Mouse (Mus musculus): ENCODE data around the gene Frzb. TPM values are rescaled to one million over a fixed set of nuclear protein-coding genes. Genes with fewer than 3 reads are reported as not detected.
"Not testable (repeated sequence)": the region's sequence is repeated elsewhere in the genome, so short reads cannot be mapped to it uniquely, and the experiment has no call there.

The Frzb gene
- polyA plus RNA-seq (2015; fragmentation: Nextera tagmentation; extraction: Ambion mirVana), result 1.2 and 1.4 TPM in 2 replicates

DNA sequence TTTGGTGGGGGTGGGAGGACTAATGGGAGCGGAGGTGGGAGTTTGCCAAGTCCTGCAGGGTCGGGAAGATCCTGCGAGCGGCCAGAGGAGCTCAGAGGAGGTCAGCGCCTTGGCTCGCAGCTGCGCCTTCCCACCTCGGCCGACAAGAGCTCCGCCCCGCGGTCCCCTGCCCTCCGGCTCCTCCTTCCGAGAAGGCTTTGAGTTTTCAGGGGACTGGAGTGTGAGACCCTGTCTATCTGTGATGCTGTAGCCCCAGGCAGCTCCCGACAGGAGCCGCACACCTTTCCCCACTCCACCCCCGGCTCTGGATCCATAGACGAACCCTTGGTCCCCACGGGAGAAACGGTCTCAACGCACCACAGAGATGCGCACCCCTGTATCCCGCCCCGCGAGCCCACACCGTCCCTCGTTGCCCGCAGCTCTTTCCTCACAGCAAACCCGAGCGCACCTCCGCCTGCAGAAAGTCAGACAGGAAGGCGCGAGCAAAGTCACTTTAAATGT is at the start of gene Frzb:
Gene Frzb, minus strand, starts transcription at position 335 of the 501 bp plus-strand sequence.
- Histone ChIP-seq H3K27me3 (peaks cover 58% of the 10 kb centered on the region), H3K4me1 (replicated peaks) (peaks cover 8% of the 10 kb centered on the region; the same call in 1 of the 2 replicates), H3K27ac (no peak within 1 kb of the TSS), H3K4me3 (replicated peaks) (peak within 1 kb of the TSS; percentile 53), H3K9ac (peak within 1 kb of the TSS; percentile 29; the same call in 1 of the 2 replicates), H3K9me3 (replicated peaks) (peaks cover 4% of the 10 kb centered on the region; the same call in 1 of the 2 replicates), H3K36me3 (no peaks in the 10 kb centered on the region), H3K4me2 (peak within 1 kb of the TSS; percentile 69)
- DNase-seq (no peak), ATAC-seq (ENCODE audit: low read depth) (no peak)
- WGBS (ENCODE audit: insufficient replicate concordance), result 1% methylated on average over 33 of the region's 33 CpGs

GRCm38 (mm10) chr2:80495304-80495703 is 47.9 kb upstream of the Frzb start:
- not testable (repeated sequence) for ATAC-seq (ENCODE audit: low read depth)

DNA sequence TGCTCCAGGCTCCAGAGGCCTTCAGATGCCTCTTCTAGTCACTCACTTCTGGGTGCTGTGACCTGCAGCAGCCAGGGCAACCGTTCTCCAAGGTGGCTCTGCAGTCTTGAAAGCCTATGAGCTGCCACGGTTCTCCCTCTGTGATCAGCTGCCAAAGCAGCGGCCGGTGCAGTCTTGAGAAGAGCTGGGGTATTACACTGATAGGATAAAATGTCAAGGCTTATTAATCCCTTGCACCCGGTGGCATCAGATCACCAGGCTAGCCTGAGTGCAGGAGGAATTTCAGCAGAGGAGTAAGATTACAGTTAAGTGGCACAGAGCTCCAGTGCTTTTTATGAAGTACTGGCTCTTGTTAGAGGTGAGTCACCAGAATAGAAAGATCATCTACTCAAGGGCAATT is 39.4 kb upstream of the Frzb start:
- WGBS (ENCODE audit: insufficient replicate concordance), result 66% methylated on average over 5 of the region's 5 CpGs
- Histone ChIP-seq H3K27ac (no peak overlapping the region), H3K9me3 (replicated peaks) (no peaks in the 10 kb centered on the region), H3K4me3 (replicated peaks) (no peak overlapping the region), H3K9ac (no peak overlapping the region), H3K4me2 (no peak overlapping the region), H3K4me1 (replicated peaks) (no peaks in the 10 kb centered on the region), H3K27me3 (no peaks in the 10 kb centered on the region), H3K36me3 (no peaks in the 10 kb centered on the region)
- no peak for DNase-seq
- no peak for ATAC-seq (ENCODE audit: low read depth)

More at GRCm38 (mm10) chr2:80495304-80495703, 47.9 kb upstream of the Frzb start:
- H3K4me1 ChIP-seq (replicated peaks); DNase-seq; H3K27me3 ChIP-seq; H3K36me3 ChIP-seq; H3K9me3 ChIP-seq (replicated peaks); H3K4me2 ChIP-seq; H3K27ac ChIP-seq; H3K4me3 ChIP-seq (replicated peaks); H3K9ac ChIP-seq: not testable (repeated sequence)
- 74% methylated on average over 7 of the region's 7 CpGs for whole genome bisulfite sequencing (ENCODE audit: insufficient replicate concordance)

DNA sequence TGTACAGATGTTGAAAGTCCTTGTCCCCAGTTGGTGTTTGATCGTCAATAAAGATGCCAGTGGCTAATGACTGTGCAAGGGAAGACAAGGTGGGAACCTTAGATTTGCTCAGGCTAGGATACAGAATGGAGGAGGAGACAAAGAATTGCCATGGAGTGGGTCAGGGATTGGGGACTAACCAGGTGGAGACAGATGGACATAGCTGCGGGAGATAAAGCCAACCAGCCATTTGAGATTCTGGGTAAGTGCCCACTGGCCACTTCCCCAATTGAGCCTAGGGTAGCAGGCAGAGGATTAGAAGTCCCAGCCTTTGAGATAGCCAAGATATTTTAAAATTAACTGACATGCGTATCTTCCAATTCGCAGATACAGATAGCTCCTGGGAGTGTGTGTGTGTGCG is 37.5 kb upstream of the Frzb start:
- H3K27ac ChIP-seq, result no peak overlapping the region
- no peak overlapping the region for H3K4me2 ChIP-seq
- no peak for ATAC-seq (ENCODE audit: low read depth)
- 74% methylated on average over 5 of the region's 5 CpGs for WGBS (ENCODE audit: insufficient replicate concordance)
- no peaks in the 10 kb centered on the region for H3K4me1 ChIP-seq (replicated peaks)
- H3K9ac ChIP-seq, result no peak overlapping the region
- no peaks in the 10 kb centered on the region for H3K9me3 ChIP-seq (replicated peaks)
- H3K4me3 ChIP-seq (replicated peaks), result no peak overlapping the region
- DNase-seq, result no peak
- H3K27me3 ChIP-seq, result no peaks in the 10 kb centered on the region
- no peaks in the 10 kb centered on the region for H3K36me3 ChIP-seq

DNA sequence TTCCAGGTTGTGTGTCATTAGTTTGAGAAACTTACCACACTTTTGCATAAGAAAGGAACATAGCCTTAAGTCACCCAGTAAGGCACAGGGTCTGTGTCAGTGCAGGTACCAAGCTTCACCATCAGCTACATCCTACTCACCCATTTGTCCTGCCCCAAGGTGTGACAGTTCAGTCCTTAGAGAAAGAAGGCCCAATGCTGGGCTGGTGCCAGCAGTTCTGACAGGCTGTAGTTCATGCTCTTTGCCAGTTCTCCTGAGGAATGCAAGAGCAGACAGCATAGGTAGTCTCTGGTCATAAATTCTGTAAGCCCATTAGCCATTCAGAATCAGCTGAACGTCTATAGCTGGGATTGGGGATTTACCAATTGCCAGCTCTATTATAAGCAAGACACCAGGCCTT is 28.4 kb upstream of the Frzb start:
- Histone ChIP-seq H3K27me3 (no peaks in the 10 kb centered on the region), H3K9me3 (replicated peaks) (no peaks in the 10 kb centered on the region), H3K4me1 (replicated peaks) (no peaks in the 10 kb centered on the region), H3K4me3 (replicated peaks) (no peak overlapping the region), H3K36me3 (no peaks in the 10 kb centered on the region), H3K4me2 (no peak overlapping the region), H3K9ac (no peak overlapping the region), H3K27ac (no peak overlapping the region)
- ATAC-seq (ENCODE audit: low read depth) (no peak), DNase-seq (no peak)
- 73% methylated on average over 1 of the region's 1 CpGs for WGBS (ENCODE audit: insufficient replicate concordance)

DNA sequence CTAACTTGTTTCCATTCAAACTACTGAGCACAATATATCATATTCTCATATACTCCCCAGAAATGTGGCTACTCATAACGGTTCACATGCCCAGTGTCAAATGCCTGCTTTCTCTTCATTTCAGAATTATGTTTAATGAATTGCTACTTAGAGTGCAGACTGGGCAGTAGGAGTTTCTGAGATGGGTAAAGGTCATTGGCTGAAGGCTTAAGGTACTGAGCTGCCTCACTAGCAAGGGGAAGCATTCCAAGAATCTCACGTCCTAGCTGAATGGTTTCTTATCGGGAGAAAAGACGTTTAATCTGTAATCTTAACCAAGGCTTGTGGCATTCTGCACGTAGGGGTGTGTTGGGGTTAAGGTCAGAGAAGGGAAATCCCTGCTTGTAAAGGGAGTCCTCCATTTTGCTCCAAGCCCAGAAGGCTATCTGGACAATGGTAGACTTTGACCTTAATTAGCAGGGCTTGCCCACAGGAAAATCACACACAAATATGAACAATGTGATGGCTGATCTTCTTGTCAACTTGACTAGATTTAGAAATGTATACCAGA is 26.9 kb upstream of the Frzb start:
- no peak for ATAC-seq (ENCODE audit: low read depth)
- no peaks in the 10 kb centered on the region for H3K36me3 ChIP-seq

GRCm38 (mm10) chr2:80465991-80466821 is 18.8 kb upstream of the Frzb start:
- ATAC-seq (ENCODE audit: low read depth), result no peak
- H3K4me3 ChIP-seq (replicated peaks), result no peak overlapping the region
- no peaks in the 10 kb centered on the region for H3K36me3 ChIP-seq
- no peak for DNase-seq
- 33% methylated on average over 16 of the region's 16 CpGs for WGBS (ENCODE audit: insufficient replicate concordance)
- no peaks in the 10 kb centered on the region for H3K27me3 ChIP-seq
- H3K4me1 ChIP-seq (replicated peaks), result no peaks in the 10 kb centered on the region
- H3K9me3 ChIP-seq (replicated peaks), result no peaks in the 10 kb centered on the region
- H3K9ac ChIP-seq, result no peak overlapping the region
- H3K27ac ChIP-seq, result no peak overlapping the region
- no peak overlapping the region for H3K4me2 ChIP-seq

More for the DNA sequence above, 26.9 kb upstream of the Frzb start:
- DNase-seq, result no peak
- Histone ChIP-seq H3K4me1 (replicated peaks) (no peaks in the 10 kb centered on the region), H3K27ac (no peak overlapping the region), H3K4me2 (no peak overlapping the region), H3K9ac (no peak overlapping the region), H3K27me3 (no peaks in the 10 kb centered on the region), H3K9me3 (replicated peaks) (no peaks in the 10 kb centered on the region), H3K4me3 (replicated peaks) (no peak overlapping the region)
- 44% methylated on average over 5 of the region's 5 CpGs for WGBS (ENCODE audit: insufficient replicate concordance)

DNA sequence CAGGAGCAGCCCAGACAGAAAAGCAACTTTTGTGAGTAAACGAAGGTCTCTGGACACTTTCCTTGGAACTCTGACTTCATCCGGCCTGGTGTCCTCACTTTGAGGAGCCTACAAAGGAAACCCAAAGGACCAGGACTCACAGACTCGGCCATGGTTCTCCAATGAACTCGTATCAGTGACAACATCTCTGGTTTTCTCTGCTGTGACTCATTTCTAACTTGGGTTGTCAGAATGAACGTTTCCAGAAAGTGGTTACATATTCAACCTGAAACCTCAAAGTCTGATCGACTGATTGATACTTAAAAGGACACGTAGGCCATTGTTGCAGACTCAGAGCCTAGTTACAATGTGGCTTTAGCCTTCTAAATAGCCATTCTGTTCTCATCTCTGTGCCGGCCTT is 14.4 kb upstream of the Frzb start:
- no peaks in the 10 kb centered on the region for H3K27me3 ChIP-seq
- 49% methylated on average over 8 of the region's 8 CpGs for WGBS (ENCODE audit: insufficient replicate concordance)
- no peaks in the 10 kb centered on the region for H3K4me1 ChIP-seq (replicated peaks)
- ATAC-seq (ENCODE audit: low read depth) (no peak), DNase-seq (no peak)
- no peak overlapping the region for H3K4me2 ChIP-seq
- no peak overlapping the region for H3K9ac ChIP-seq
- no peak overlapping the region for H3K4me3 ChIP-seq (replicated peaks)
- no peak overlapping the region for H3K27ac ChIP-seq
- H3K36me3 ChIP-seq, result no peaks in the 10 kb centered on the region
- no peaks in the 10 kb centered on the region for H3K9me3 ChIP-seq (replicated peaks)

GRCm38 (mm10) chr2:80448231-80448630 is 806 bp upstream of the Frzb start:
- Histone ChIP-seq H3K36me3 (no peaks in the 10 kb centered on the region), H3K27me3 (peaks cover 58% of the 10 kb centered on the region), H3K4me3 (replicated peaks) (peak overlapping the region; percentile 53), H3K4me1 (replicated peaks) (peaks cover 8% of the 10 kb centered on the region; the same call in 1 of the 2 replicates), H3K4me2 (peak overlapping the region; percentile 69), H3K9me3 (replicated peaks) (peaks cover 4% of the 10 kb centered on the region; the same call in 1 of the 2 replicates), H3K27ac (no peak overlapping the region), H3K9ac (no peak overlapping the region)
- ATAC-seq (ENCODE audit: low read depth) (no peak), DNase-seq (no peak)
- WGBS (ENCODE audit: insufficient replicate concordance), result under 1% methylated on average over 12 of the region's 12 CpGs

GRCm38 (mm10) chr2:80446308-80447151 is 895 bp downstream of the Frzb start:
- Histone ChIP-seq H3K4me3 (replicated peaks) (peak overlapping the region; percentile 53), H3K36me3 (no peaks in the 10 kb centered on the region), H3K27me3 (peaks cover 58% of the 10 kb centered on the region), H3K4me1 (replicated peaks) (peaks cover 8% of the 10 kb centered on the region; the same call in 1 of the 2 replicates), H3K4me2 (peak overlapping the region; percentile 69), H3K9me3 (replicated peaks) (peaks cover 4% of the 10 kb centered on the region; the same call in 1 of the 2 replicates), H3K9ac (peak overlapping the region; percentile 29; the same call in 1 of the 2 replicates), H3K27ac (no peak overlapping the region)
- ATAC-seq (ENCODE audit: low read depth) (no peak), DNase-seq (no peak)
- 1% methylated on average over 54 of the region's 54 CpGs for WGBS (ENCODE audit: insufficient replicate concordance)

DNA sequence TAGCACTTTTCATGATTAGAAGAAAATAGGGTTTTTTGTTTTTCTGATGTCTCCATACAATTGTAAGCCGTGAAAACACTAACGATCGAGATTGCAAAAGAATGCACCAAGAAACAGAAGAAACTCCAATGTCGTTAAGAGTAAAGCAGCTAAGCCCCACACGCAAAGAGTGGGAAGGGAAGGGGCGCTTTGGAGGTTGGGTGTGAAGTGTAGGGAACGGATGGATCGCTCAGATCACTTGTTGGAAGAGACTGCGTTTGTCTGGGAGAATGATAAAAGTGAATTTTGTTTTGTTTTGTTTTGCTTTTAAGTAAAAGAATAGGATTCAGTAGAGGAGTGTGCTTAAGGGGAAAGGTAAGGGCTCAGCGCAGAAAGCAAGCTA is 1.5 kb downstream of the Frzb start:
- 9% methylated on average over 10 of the region's 10 CpGs for WGBS (ENCODE audit: insufficient replicate concordance)
- H3K4me1 ChIP-seq (replicated peaks), result peaks cover 8% of the 10 kb centered on the region; the same call in 1 of the 2 replicates
- H3K4me3 ChIP-seq (replicated peaks), result peak overlapping the region; percentile 53
- peak overlapping the region; percentile 69 for H3K4me2 ChIP-seq
- H3K27me3 ChIP-seq, result peaks cover 58% of the 10 kb centered on the region
- H3K36me3 ChIP-seq, result no peaks in the 10 kb centered on the region
- H3K27ac ChIP-seq, result no peak overlapping the region
- peaks cover 4% of the 10 kb centered on the region; the same call in 1 of the 2 replicates for H3K9me3 ChIP-seq (replicated peaks)
- no peak for ATAC-seq (ENCODE audit: low read depth)
- no peak overlapping the region for H3K9ac ChIP-seq
- DNase-seq, result no peak

Measured in liver, embryonic 13.5 days (tissue).